Mouse (Mus musculus) cerebral cortex, adult 2 months (tissue): ENCODE data around the gene Alx3.

Experiments used
- WGBS: fragments of 180-500 bp; shearing (Covaris S2); methylation state at CpG from one replicate; pipeline ENCODE4 v1.1.7; 2018; 5-methylcytosine and 5-hydroxymethylcytosine counted together

Alx3 gene

DNA sequence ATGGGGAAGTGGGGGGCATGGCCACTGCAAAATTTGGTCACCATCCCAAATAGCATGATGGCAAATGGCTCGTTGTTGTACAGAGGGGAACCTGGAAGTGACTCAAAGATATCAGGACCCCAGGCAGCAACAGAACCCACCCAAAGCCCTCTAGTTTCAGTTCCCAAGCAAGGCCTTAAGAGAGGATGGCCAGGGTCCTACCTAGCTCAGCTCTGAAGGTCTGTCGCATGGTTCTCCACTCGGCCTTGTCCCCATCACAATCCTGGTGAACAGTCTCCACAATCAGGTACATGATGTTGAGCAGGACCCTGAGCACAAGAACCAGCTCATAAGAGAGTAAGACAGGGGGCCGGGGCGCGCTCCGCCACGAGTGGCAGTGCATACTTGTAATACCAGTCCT, 29.6 kb downstream of the Alx3 start:
- 96% methylated on average over 8 of the region's 8 CpGs for whole genome bisulfite sequencing

DNA sequence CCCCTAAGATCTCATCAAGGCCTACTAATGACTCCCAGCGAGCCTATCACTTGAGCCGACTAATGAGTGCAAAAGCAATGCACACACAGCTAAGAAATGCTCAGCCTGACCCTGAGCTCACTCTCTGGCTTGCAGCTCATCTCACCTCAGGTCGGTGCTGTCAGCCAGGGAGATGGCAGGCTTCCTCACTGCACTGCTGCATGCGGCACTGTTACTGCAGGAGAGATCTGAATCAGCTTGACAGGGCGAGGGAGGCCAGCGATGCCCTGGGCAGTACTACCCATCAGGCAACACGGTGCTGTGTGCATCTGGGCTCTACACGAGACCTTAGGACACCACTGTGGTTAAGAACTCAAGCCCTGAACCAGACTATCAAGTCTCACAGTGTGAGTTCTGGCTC, 30.7 kb downstream of the Alx3 start:
- WGBS: 93% methylated on average over 8 of the region's 8 CpGs

DNA sequence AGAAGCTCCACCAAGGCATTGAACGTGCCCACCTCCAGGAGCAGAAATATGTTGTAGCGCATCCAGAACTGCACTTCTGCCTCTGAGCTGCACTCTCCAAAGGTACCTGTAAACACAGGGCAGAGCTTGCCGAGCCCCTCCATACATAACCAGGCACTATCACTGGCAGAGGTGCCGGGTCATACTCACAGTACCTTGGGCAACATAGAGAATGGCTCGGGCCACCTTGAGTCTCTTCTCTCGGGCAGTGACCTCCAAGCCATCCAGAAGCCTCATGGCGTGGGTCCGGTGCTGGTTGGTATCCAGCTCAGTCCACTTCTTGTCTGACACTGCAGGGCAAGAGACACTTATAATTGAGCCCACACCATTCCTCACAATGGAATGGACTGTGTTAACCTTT, 31.9 kb downstream of the Alx3 start:
- 92% methylated on average over 8 of the region's 8 CpGs for WGBS

DNA sequence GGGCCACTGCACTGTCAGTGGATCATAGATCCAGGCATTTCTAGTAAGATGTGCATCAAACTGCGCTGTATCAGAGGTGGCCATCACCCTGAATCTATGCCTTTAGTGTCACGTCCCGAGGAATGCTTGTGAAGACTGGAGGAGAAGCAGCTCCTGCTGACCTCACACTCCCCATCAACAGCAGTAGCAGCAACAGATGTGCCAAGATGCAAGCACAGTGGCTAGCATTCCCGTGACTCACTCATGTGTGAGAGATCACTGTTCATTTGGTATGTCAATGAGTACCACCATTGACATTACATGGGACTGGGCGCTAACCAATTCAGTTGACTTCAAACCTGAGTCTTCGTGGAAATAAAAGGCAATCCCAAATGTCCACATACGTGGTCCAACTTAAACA, 32.8 kb downstream of the Alx3 start:
- 80% methylated on average over 7 of the region's 7 CpGs for WGBS

DNA sequence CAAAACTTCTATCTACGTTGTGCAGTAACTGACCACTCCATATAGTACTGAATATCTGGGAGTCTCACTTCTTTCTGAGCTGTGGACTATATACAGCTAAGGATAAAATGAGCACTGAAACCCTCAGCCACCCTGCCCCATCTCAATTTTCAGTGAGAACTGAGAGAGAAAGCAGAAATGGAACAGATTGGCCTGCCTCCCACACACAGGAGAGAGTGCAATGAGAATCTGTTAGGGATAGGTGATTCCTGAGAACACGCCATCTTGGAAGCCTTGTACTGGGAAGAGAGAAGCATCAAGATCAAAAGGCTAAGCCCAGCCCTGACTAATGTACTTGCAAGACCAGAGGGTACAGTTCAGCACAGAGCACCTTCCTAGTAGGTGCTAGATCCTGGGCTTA, 33.7 kb downstream of the Alx3 start:
- WGBS: 63% methylated on average over 2 of the region's 2 CpGs

DNA sequence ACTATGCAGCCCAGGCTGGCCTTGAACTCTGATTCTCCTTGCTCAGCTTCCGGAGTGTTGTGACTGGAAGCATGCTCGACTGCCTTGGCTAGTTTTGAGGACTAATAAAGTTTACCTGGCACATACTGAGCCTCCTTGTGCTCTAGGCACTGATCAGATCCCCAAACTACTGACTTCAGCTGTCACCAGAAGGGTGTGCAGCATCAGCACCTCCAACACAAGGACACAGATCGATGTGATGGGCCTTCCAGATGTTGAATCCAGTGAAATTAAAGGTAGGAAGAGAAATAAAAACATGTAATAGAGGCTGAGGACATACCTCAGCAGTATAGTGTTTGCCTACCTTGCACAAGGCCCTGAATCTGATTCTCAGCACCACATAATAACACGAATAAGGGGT, 34.6 kb downstream of the Alx3 start:
- 91% methylated on average over 4 of the region's 4 CpGs for WGBS

DNA sequence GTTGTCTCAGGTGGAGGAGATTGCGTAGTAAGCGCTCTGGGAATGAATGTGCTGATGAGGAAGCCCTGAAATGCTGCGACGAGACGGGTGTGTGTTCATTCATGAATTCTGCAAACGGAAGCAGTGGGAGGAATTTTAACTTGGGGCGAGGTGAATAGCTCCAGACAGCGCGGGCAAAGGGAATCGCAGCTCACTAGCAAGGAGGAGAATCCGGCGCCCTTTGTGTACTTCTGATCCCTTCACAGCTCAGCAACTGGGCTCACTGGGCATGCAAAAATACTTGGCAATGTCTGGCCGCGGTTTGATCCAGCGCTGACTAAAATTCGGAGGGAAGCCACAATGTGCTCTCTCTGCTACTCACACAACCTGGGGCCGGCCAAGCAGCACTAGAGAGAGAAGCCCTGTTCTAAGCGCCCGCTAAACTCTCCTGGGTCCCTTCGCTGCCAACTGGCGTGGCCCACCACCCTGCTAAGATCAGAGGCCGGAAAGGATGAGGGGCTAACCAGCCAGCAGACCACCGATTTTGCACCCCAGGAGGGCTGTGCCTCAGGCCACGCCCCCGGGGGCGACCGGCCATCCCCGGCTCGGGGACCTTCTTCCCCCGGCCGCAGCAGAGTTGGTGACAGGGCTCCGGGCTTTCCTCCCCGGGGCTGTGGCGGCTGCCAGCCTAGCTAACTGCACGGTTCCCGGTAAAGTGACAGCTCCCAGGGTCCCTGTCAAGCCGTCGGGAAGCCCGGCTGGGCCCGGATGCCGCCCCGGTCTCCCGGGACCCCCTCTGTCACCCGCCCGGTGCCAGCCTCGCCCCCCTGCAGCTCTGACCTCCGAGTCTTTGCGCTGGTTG, 36.1 kb downstream of the Alx3 start, which contains the start of gene Gm10961:
Gene Gm10961, plus strand, starts transcription at position 641 of the 841 bp plus-strand sequence.
- WGBS: 1% methylated on average over 48 of the region's 48 CpGs

DNA sequence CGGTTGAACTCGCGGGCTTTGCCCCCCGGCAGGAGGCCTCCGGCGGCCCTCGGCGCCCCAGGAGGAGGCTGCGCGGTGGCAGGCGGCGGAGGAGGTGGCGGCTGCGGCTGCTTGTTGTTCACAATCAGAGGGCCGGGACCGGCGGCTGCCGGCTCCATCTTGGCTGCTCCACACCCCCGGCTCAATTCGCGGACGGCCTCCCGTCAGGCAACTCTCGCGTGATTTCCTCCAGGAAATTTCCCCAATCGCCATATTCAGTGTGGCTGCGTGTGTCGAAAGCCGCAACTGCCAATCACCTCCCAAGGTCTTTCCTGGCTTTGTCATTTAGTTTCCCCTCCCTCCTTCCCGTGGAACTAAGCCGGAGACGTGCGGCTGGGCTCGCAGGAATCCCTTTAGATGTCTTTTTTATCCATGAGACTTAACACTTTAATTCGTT, 36.7 kb downstream of the Alx3 start, which contains the start of gene Strip1:
Gene Strip1, minus strand, starts transcription at position 172 of the 436 bp plus-strand sequence.
- under 1% methylated on average over 35 of the region's 35 CpGs for WGBS

DNA sequence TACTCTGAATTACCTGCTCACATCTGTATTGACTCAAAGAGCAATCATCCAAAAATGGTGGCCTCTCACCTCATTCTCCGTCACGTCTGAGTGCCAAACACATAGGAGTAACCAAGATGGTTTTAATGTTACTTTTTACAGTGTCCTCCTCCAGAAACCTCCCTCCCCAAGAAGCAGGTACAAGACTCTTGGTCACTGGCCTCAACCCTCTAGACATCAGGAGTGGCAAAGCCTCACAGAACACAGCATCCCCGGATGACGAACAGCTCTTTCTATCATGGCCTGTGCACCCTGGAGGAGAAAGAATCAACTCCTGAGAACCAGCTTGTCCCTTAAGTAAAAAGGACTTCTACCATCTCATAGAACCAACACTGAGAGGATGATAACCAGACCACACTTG, 38.0 kb downstream of the Alx3 start:
- 96% methylated on average over 4 of the region's 4 CpGs for WGBS

DNA sequence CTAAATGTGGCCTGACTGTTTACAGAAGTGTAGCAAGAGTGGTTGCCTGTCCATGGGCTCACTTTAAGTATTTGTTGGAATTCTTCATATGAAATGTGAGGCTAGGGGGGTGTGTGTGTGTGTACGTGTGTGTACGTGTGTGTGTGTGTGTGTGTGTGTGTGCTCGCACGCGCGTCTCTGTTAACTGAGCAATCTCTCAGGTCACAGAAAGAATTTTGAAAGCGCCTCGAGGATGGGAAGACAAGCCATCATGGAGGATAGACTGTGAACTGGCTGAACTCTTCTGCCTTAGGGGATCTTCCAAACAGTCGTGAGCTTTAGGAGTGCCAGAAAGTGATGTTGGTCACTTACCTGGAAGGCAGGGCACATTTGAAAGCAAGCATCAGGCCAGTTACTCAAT, 39.1 kb downstream of the Alx3 start:
- WGBS: 95% methylated on average over 9 of the region's 9 CpGs

DNA sequence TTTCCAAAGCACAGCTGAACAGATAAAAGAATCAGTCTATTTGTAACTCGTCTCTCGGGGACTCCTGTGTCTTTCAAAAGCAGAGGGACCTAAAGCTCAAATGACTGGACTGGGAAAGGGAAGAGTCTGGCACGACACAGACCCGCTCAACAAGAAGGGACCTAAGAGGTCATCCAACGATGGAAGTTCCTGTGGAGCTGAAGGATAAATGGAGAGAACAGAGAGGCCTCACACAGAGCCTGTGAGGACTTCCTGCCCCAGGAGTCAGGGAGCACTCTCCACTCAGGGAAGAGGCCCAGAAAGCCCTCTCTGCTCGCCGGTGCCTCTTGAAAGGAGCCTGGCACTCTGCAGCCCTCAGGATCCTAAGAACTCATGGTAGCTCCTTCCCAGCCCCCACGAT, 41.0 kb downstream of the Alx3 start:
- WGBS: 59% methylated on average over 8 of the region's 8 CpGs

DNA sequence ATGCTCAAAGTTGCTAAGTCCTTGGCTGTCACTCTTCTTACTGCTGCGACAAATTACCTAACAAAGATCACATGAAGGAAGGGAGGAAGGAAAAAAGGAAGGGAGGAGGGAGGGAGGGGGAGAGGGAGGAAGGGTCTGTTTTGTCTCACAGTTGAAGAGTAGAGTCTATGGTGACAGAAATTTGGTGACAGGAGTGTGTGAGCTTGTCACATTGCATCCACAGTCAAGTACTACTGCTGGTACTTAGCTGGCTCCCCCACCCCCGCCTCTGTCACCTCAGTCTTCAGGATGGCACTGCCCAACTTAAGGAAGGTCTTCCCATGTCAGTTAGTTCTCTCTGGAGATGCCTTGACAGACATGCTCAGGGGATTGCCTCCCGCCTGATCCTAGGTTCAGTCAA, 41.4 kb downstream of the Alx3 start:
- 92% methylated on average over 3 of the region's 3 CpGs for WGBS

DNA sequence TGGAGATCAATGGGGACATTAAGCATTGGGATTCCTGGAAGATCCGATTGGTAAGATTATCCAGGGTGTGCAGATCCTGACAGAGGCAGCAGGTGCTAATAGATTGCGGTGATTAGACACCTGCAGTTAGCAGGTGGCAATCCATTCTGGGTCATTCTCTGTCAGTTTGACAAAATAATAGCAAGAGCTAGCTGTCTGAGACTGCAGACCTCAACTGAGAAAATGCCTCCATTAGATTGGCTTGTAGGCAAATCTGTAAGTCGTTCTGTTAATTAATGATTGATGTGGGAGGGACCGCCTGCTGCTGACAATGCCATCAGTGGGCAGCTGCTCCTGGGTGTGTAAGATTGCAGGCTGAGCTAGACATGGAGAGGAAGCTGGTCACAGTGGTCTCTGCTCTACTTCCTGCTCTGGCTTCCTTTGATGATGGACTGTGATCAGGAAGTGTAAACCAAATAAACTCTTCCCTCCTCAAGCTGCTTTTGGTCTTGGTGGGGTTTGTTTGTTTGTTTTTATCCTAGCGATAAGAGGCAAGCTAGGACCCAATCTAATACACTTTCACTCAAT, 42.9 kb downstream of the Alx3 start:
- 63% methylated on average over 5 of the region's 5 CpGs for WGBS

DNA sequence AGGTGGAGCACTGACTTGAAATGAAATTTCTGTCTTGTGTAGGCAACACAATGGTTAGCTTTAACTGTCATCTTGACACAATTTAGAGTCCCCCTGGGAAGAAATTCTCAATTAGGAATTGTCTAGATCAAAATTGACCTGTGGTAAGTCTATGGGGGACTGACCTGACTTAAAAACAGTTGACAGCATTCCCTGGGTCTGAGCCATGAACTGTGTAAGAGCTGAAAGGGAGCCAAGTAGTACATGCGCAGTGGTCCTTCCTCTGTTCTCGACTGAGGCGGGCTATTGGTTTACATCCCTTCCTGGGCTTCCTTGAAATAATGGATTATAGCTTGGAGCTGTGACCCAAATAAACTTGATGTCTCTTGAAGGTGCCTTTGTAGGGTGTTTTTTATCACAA, 52.1 kb downstream of the Alx3 start:
- 75% methylated on average over 3 of the region's 3 CpGs for WGBS

DNA sequence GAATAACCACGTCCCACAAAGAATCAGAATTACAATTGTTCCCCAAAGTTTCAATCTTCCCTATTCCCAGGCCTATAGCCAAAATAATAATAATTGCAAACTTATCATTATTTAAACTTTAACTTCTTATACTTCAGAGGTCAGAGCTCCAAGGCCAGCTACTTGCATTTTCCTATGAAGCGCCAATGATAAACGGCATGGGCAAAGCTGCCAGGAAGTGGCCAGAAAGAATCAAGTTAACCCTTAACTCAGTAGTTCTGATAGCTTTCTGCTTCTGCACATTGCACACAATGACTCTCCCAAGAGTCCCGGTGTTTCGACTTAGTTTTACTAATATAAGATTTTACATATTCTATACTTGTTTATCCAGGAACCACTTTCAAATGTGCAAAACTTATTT, 55.4 kb downstream of the Alx3 start:
- WGBS: 71% methylated on average over 5 of the region's 5 CpGs

DNA sequence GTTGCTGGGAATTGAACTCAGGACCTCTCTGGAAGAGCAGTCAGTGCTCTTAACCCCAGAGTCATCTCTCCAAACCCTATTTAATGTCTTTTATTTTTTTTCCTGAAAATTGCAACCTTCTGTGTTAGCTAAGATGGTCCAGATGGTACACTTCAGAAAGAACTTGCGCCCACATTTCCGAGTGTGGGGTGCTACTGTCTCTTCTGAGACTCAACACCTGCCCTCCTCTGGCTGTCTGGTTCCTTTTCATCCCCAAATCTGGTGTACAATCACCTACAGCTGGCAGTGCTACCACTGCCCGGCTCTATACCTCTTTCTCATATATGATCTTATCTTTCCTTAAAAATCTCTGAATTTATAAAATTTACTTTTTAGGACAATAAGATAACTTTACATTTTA, 58.1 kb downstream of the Alx3 start:
- WGBS: 71% methylated on average over 3 of the region's 3 CpGs

DNA sequence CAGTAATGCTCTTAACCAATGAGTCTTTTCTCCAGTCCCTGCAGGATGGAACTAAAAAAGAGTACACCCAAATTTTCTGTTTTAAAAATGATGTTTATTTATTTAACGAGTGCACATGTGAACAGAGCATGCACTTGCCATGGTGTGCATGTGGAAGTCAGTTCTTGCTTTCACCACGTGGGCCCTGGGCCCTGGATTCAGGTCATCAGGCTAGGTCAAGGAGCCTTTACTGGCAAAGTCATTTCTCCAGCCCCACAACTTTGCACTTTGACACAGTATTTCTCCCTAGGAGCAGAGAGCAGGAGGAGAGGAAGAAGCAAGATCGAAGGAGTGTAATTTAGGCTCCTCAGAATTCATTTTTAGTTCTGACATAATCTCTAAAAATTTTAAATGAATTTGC, 60.0 kb downstream of the Alx3 start:
- WGBS: 52% methylated on average over 3 of the region's 3 CpGs
